Mouse (Mus musculus): ENCODE results near the gene Syp. TPM values are rescaled to one million over a fixed set of nuclear protein-coding genes. Genes with fewer than 3 reads are reported as not detected.

The Syp gene
- polyA plus RNA-seq, 1 experiment from 2014 or later: 1.3 TPM

GRCm38 (mm10) chrX:7680057-7680412, 41.8 kb downstream of the Syp start:
- ATAC-seq (replicated peaks; ENCODE audit: low FRiP score, low read depth) (no peak; the same call in 1 of the 2 replicates), DNase-seq (ENCODE audit: low spot score) (no peak)
- Histone ChIP-seq H3K9me3 (replicated peaks; ENCODE audit: low read length) (no peaks in the 10 kb centered on the region), H3K4me3 (replicated peaks; ENCODE audit: low read depth, low read length) (0 out of 2 replicates have a peak overlapping the region, but pooled peaks have one; percentile 11), H3K9ac (ENCODE audit: low read depth, low read length) (0 out of 2 replicates have a peak overlapping the region, but pooled peaks have one; percentile 40), H3K4me1 (replicated peaks; ENCODE audit: insufficient read depth, low read length) (no peaks in the 10 kb centered on the region), H3K27ac (peak overlapping the region; percentile 31; the same call in 1 of the 2 replicates), H3K27me3 (ENCODE audit: insufficient read depth, low read length) (no peaks in the 10 kb centered on the region), H3K4me2 (ENCODE audit: low read length) (peak overlapping the region; percentile 49), H3K36me3 (ENCODE audit: insufficient read depth, low read length) (no peaks in the 10 kb centered on the region)
- WGBS: 23% methylated on average over 12 of the region's 12 CpGs
- TF ChIP-seq CTCF (IDR thresholded peaks at IDR 0.05; ENCODE audit: low read depth): no peak

GRCm38 (mm10) chrX:7680864-7681263, 42.6 kb downstream of the Syp start, which contains the start of gene Magix:
Gene Magix (minus strand): TSS chrX:7681251.
- no peak for TF ChIP-seq CTCF (IDR thresholded peaks at IDR 0.05; ENCODE audit: low read depth)
- Histone ChIP-seq H3K27me3 (ENCODE audit: insufficient read depth, low read length) (no peaks in the 10 kb centered on the region), H3K4me3 (replicated peaks; ENCODE audit: low read depth, low read length) (0 out of 2 replicates have a peak within 1 kb of the TSS, but pooled peaks have one; percentile 11), H3K27ac (peak within 1 kb of the TSS; percentile 31; the same call in 1 of the 2 replicates), H3K4me1 (replicated peaks; ENCODE audit: insufficient read depth, low read length) (no peaks in the 10 kb centered on the region), H3K9ac (ENCODE audit: low read depth, low read length) (0 out of 2 replicates have a peak within 1 kb of the TSS, but pooled peaks have one; percentile 40), H3K9me3 (replicated peaks; ENCODE audit: low read length) (no peaks in the 10 kb centered on the region), H3K4me2 (ENCODE audit: low read length) (peak within 1 kb of the TSS; percentile 49), H3K36me3 (ENCODE audit: insufficient read depth, low read length) (no peaks in the 10 kb centered on the region)
- 68% methylated on average over 14 of the region's 14 CpGs for WGBS
- no peak for DNase-seq (ENCODE audit: low spot score)
- ATAC-seq (replicated peaks; ENCODE audit: low FRiP score, low read depth): no peak

GRCm38 (mm10) chrX:7688321-7688720, 50.0 kb downstream of the Syp start:
- no peak for TF ChIP-seq CTCF (IDR thresholded peaks at IDR 0.05; ENCODE audit: low read depth)

GRCm38 (mm10) chrX:7690486-7690885, 52.2 kb downstream of the Syp start:
- Histone ChIP-seq H3K36me3 (ENCODE audit: insufficient read depth, low read length) (no peaks in the 10 kb centered on the region), H3K4me3 (replicated peaks; ENCODE audit: low read depth, low read length) (no peak overlapping the region), H3K4me2 (ENCODE audit: low read length) (no peak overlapping the region), H3K27me3 (ENCODE audit: insufficient read depth, low read length) (no peaks in the 10 kb centered on the region), H3K9me3 (replicated peaks; ENCODE audit: low read length) (no peaks in the 10 kb centered on the region), H3K4me1 (replicated peaks; ENCODE audit: insufficient read depth, low read length) (no peaks in the 10 kb centered on the region), H3K27ac (no peak overlapping the region), H3K9ac (ENCODE audit: low read depth, low read length) (no peak overlapping the region)
- DNase-seq (ENCODE audit: low spot score): no peak
- TF ChIP-seq CTCF (IDR thresholded peaks at IDR 0.05; ENCODE audit: low read depth): no peak
- ATAC-seq (replicated peaks; ENCODE audit: low FRiP score, low read depth): no peak
- WGBS: 61% methylated on average over 3 of the region's 3 CpGs

More at GRCm38 (mm10) chrX:7688321-7688720, 50.0 kb downstream of the Syp start:
- no peak overlapping the region for H3K4me3 ChIP-seq (replicated peaks; ENCODE audit: low read depth, low read length)
- H3K9me3 ChIP-seq (replicated peaks; ENCODE audit: low read length): no peaks in the 10 kb centered on the region
- H3K9ac ChIP-seq (ENCODE audit: low read depth, low read length): no peak overlapping the region
- no peaks in the 10 kb centered on the region for H3K4me1 ChIP-seq (replicated peaks; ENCODE audit: insufficient read depth, low read length)
- no peak for DNase-seq (ENCODE audit: low spot score)
- ATAC-seq (replicated peaks; ENCODE audit: low FRiP score, low read depth): no peak
- no peak overlapping the region for H3K4me2 ChIP-seq (ENCODE audit: low read length)
- H3K27me3 ChIP-seq (ENCODE audit: insufficient read depth, low read length): no peaks in the 10 kb centered on the region
- 87% methylated on average over 2 of the region's 2 CpGs for WGBS
- H3K36me3 ChIP-seq (ENCODE audit: insufficient read depth, low read length): no peaks in the 10 kb centered on the region
- H3K27ac ChIP-seq: no peak overlapping the region

- Histone ChIP-seq H3K36me3 (ENCODE audit: insufficient read depth, low read length) (no peaks in the 10 kb centered on the region), H3K4me3 (replicated peaks; ENCODE audit: low read depth, low read length) (no peak overlapping the region), H3K4me1 (replicated peaks; ENCODE audit: insufficient read depth, low read length) (no peaks in the 10 kb centered on the region), H3K27me3 (ENCODE audit: insufficient read depth, low read length) (no peaks in the 10 kb centered on the region), H3K27ac (no peak overlapping the region), H3K4me2 (ENCODE audit: low read length) (no peak overlapping the region), H3K9me3 (replicated peaks; ENCODE audit: low read length) (no peaks in the 10 kb centered on the region), H3K9ac (ENCODE audit: low read depth, low read length) (no peak overlapping the region)
- peak; percentile 65 for TF ChIP-seq CTCF (IDR thresholded peaks at IDR 0.05; ENCODE audit: low read depth)
- WGBS: 45% methylated on average over 4 of the region's 4 CpGs
- ATAC-seq (replicated peaks; ENCODE audit: low FRiP score, low read depth) (no peak), DNase-seq (ENCODE audit: low spot score) (peak; percentile 49)
Observed at GRCm38 (mm10) chrX:7692862-7693261, 54.6 kb downstream of the Syp start.

- ATAC-seq (replicated peaks; ENCODE audit: low FRiP score, low read depth): peak; percentile 15; the same call in 1 of the 2 replicates
- Histone ChIP-seq H3K9me3 (replicated peaks; ENCODE audit: low read length) (no peaks in the 10 kb centered on the region), H3K36me3 (ENCODE audit: insufficient read depth, low read length) (no peaks in the 10 kb centered on the region), H3K27me3 (ENCODE audit: insufficient read depth, low read length) (no peaks in the 10 kb centered on the region), H3K4me1 (replicated peaks; ENCODE audit: insufficient read depth, low read length) (no peaks in the 10 kb centered on the region), H3K27ac (no peak overlapping the region), H3K4me2 (ENCODE audit: low read length) (peak overlapping the region; percentile 35; the same call in 1 of the 2 replicates), H3K4me3 (replicated peaks; ENCODE audit: low read depth, low read length) (peak overlapping the region; percentile 51; the same call in 1 of the 2 replicates), H3K9ac (ENCODE audit: low read depth, low read length) (no peak overlapping the region)
- WGBS: 41% methylated on average over 6 of the region's 6 CpGs
- DNase-seq (ENCODE audit: low spot score): no peak
- no peak for TF ChIP-seq CTCF (IDR thresholded peaks at IDR 0.05; ENCODE audit: low read depth)
Observed at GRCm38 (mm10) chrX:7696520-7696919, 58.2 kb downstream of the Syp start.
